Mouse (Mus musculus): Measurements from ENCODE around the gene Spns2. TPM values are rescaled to one million over a fixed set of nuclear protein-coding genes. Genes with fewer than 3 reads are reported as not detected.
A peak's percentile ranks its signal among the peaks of the same experiment; 100 is the strongest.

Gene Spns2
- polyA plus RNA-seq, 1 experiment = 49.0 TPM

- TF ChIP-seq POLR2A (IDR thresholded peaks at IDR 0.05; ENCODE audit: borderline replicate concordance, extremely low read depth, insufficient read depth, insufficient read length, poor library complexity, severe bottlenecking) (no peak), CTCF (IDR thresholded peaks at IDR 0.05; ENCODE audit: borderline replicate concordance, extremely low read depth, insufficient read depth, insufficient read length) (no peak)
- DNase-seq (ENCODE audit: low read depth) = no peak
Observed at GRCm38 (mm10) chr11:72417376-72417775, 72.3 kb downstream of the Spns2 start.

- TF ChIP-seq CTCF (IDR thresholded peaks at IDR 0.05; ENCODE audit: borderline replicate concordance, extremely low read depth, insufficient read depth, insufficient read length) = no peak
- no peak for TF ChIP-seq POLR2A (IDR thresholded peaks at IDR 0.05; ENCODE audit: borderline replicate concordance, extremely low read depth, insufficient read depth, insufficient read length, poor library complexity, severe bottlenecking)
- DNase-seq (ENCODE audit: low read depth) = no peak
Observed at GRCm38 (mm10) chr11:72416666-72417065, 73.0 kb downstream of the Spns2 start.

- no peak for DNase-seq (ENCODE audit: low read depth)
Observed at GRCm38 (mm10) chr11:72415155-72415554, 74.5 kb downstream of the Spns2 start.

GRCm38 (mm10) chr11:72413601-72414190, 76.0 kb downstream of the Spns2 start:
- TF ChIP-seq POLR2A (IDR thresholded peaks at IDR 0.05; ENCODE audit: borderline replicate concordance, extremely low read depth, insufficient read depth, insufficient read length, poor library complexity, severe bottlenecking) (no peak), CTCF (IDR thresholded peaks at IDR 0.05; ENCODE audit: borderline replicate concordance, extremely low read depth, insufficient read depth, insufficient read length) (no peak)
- no peak for DNase-seq (ENCODE audit: low read depth)

More at GRCm38 (mm10) chr11:72415155-72415554, 74.5 kb downstream of the Spns2 start:
- TF ChIP-seq POLR2A (IDR thresholded peaks at IDR 0.05; ENCODE audit: borderline replicate concordance, extremely low read depth, insufficient read depth, insufficient read length, poor library complexity, severe bottlenecking) (no peak), CTCF (IDR thresholded peaks at IDR 0.05; ENCODE audit: borderline replicate concordance, extremely low read depth, insufficient read depth, insufficient read length) (no peak)

- no peak for TF ChIP-seq POLR2A (IDR thresholded peaks at IDR 0.05; ENCODE audit: borderline replicate concordance, extremely low read depth, insufficient read depth, insufficient read length, poor library complexity, severe bottlenecking)
- no peak for TF ChIP-seq CTCF (IDR thresholded peaks at IDR 0.05; ENCODE audit: borderline replicate concordance, extremely low read depth, insufficient read depth, insufficient read length)
- DNase-seq (ENCODE audit: low read depth) = no peak
Observed at GRCm38 (mm10) chr11:72413016-72413415, 76.7 kb downstream of the Spns2 start.

- no peak for DNase-seq (ENCODE audit: low read depth)
- TF ChIP-seq POLR2A (IDR thresholded peaks at IDR 0.05; ENCODE audit: borderline replicate concordance, extremely low read depth, insufficient read depth, insufficient read length, poor library complexity, severe bottlenecking) = no peak
- no peak for TF ChIP-seq CTCF (IDR thresholded peaks at IDR 0.05; ENCODE audit: borderline replicate concordance, extremely low read depth, insufficient read depth, insufficient read length)
Observed at GRCm38 (mm10) chr11:72411945-72412344, 77.8 kb downstream of the Spns2 start.

- TF ChIP-seq POLR2A (IDR thresholded peaks at IDR 0.05; ENCODE audit: borderline replicate concordance, extremely low read depth, insufficient read depth, insufficient read length, poor library complexity, severe bottlenecking) (no peak), CTCF (IDR thresholded peaks at IDR 0.05; ENCODE audit: borderline replicate concordance, extremely low read depth, insufficient read depth, insufficient read length) (no peak)
- peak; percentile 81 for DNase-seq (ENCODE audit: low read depth)
Observed at GRCm38 (mm10) chr11:72411093-72411921, 78.4 kb downstream of the Spns2 start, which contains the start of gene Smtnl2. TSS of gene Smtnl2 (minus strand) at chr11:72411713.

- TF ChIP-seq POLR2A (IDR thresholded peaks at IDR 0.05; ENCODE audit: borderline replicate concordance, extremely low read depth, insufficient read depth, insufficient read length, poor library complexity, severe bottlenecking) = no peak
- peak; percentile 45; the same call in 1 of the 2 replicates for TF ChIP-seq CTCF (IDR thresholded peaks at IDR 0.05; ENCODE audit: borderline replicate concordance, extremely low read depth, insufficient read depth, insufficient read length)
- DNase-seq (ENCODE audit: low read depth) = no peak
Observed at GRCm38 (mm10) chr11:72410521-72411092, 79.1 kb downstream of the Spns2 start.

- no peak for DNase-seq (ENCODE audit: low read depth)
- TF ChIP-seq POLR2A (IDR thresholded peaks at IDR 0.05; ENCODE audit: borderline replicate concordance, extremely low read depth, insufficient read depth, insufficient read length, poor library complexity, severe bottlenecking) = no peak
- TF ChIP-seq CTCF (IDR thresholded peaks at IDR 0.05; ENCODE audit: borderline replicate concordance, extremely low read depth, insufficient read depth, insufficient read length) = no peak
Observed at GRCm38 (mm10) chr11:72409649-72410385, 79.9 kb downstream of the Spns2 start.

GRCm38 (mm10) chr11:72408451-72409170, 81.1 kb downstream of the Spns2 start:
- no peak for DNase-seq (ENCODE audit: low read depth)
- TF ChIP-seq CTCF (IDR thresholded peaks at IDR 0.05; ENCODE audit: borderline replicate concordance, extremely low read depth, insufficient read depth, insufficient read length) (no peak), POLR2A (IDR thresholded peaks at IDR 0.05; ENCODE audit: borderline replicate concordance, extremely low read depth, insufficient read depth, insufficient read length, poor library complexity, severe bottlenecking) (no peak)
